Mouse (Mus musculus): Measurements from ENCODE around the gene Nrros. TPM values are rescaled to one million over a fixed set of nuclear protein-coding genes. Genes with fewer than 3 reads are reported as not detected.

The Nrros gene
- 1 to 10 TPM; 5.8 to 7.3 TPM for total RNA-seq (2021)
- long read RNA-seq, experiment 1, transcript Nrros-201 (3 exons, 2,548 nt), result major isoform, 12 of 12 reads
- long read RNA-seq, experiment 1, partial matches to known transcripts, result 0 of 12 reads
- long read RNA-seq, experiment 1, other reads (novel, unspliced or antisense), result 0 of 12 reads
- long read RNA-seq, experiment 2, transcript Nrros-201 (3 exons, 2,548 nt), result major isoform, 15 of 20 reads
- long read RNA-seq, experiment 2, partial matches to known transcripts, result 0 of 20 reads
- long read RNA-seq, experiment 2, other reads (novel, unspliced or antisense), result 0 of 20 reads

- DNase-seq, result peak; percentile 47 to 54
- intact Hi-C loops (cut with DNase I), result no loop called here
Observed at GRCm38 (mm10) chr16:32165281-32165821, at the start of gene Nrros. Gene Nrros (minus strand): TSS chr16:32165594.

- intact Hi-C loops (cut with DNase I), result no loop called here
- DNase-seq, result peak in 1 of 2 experiments; percentile 13
Observed at GRCm38 (mm10) chr16:32214804-32215576, 49.6 kb upstream of the Nrros start.

- intact Hi-C loops (cut with DNase I), result no loop called here
Observed at GRCm38 (mm10) chr16:32214156-32214555, 48.8 kb upstream of the Nrros start.

GRCm38 (mm10) chr16:32204902-32205301 is 39.5 kb upstream of the Nrros start:
- intact Hi-C loops (cut with DNase I), result loop anchor here (5.0 kb wide), 3 partner anchors 42 to 88 kb away; partner anchors contain the start of genes Fbxo45 and Wdr53
- DNase-seq, result peak in 1 of 2 experiments; percentile 54

More at GRCm38 (mm10) chr16:32214156-32214555, 48.8 kb upstream of the Nrros start:
- DNase-seq, result no peak

GRCm38 (mm10) chr16:32202681-32203080 is 37.3 kb upstream of the Nrros start:
- DNase-seq, result peak; percentile 74 to 79
- intact Hi-C loops (cut with DNase I), result loop anchor here (5.0 kb wide), 3 partner anchors 40 to 85 kb away; partner anchors contain the start of genes Fbxo45 and Wdr53

- DNase-seq, result no peak
- intact Hi-C loops (cut with DNase I), result loop anchor here (5.0 kb wide), 3 partner anchors 39 to 84 kb away; partner anchors contain the start of genes Fbxo45 and Wdr53
Observed at GRCm38 (mm10) chr16:32201004-32201325, 35.6 kb upstream of the Nrros start.

- peak; percentile 32 to 33 for DNase-seq
- intact Hi-C loops (cut with DNase I), result loop anchor here (5.0 kb wide), 3 partner anchors 38 to 83 kb away; partner anchors contain the start of genes Fbxo45 and Wdr53
Observed at GRCm38 (mm10) chr16:32200256-32201003, 35.0 kb upstream of the Nrros start.

GRCm38 (mm10) chr16:32190011-32190441 is 24.6 kb upstream of the Nrros start:
- intact Hi-C loops (cut with DNase I), result no loop called here
- DNase-seq, result peak; percentile 19 to 21

- peak; percentile 40 to 42 for DNase-seq
- intact Hi-C loops (cut with DNase I), result no loop called here
Observed at GRCm38 (mm10) chr16:32189109-32189508, 23.7 kb upstream of the Nrros start.

- no peak for DNase-seq
- intact Hi-C loops (cut with DNase I), result no loop called here
Observed at GRCm38 (mm10) chr16:32186056-32186455, 20.7 kb upstream of the Nrros start.

GRCm38 (mm10) chr16:32179333-32179901 is 14.0 kb upstream of the Nrros start, which contains the start of gene Bex6:
Gene Bex6 (plus strand): TSS chr16:32179823.
- no peak for DNase-seq
- intact Hi-C loops (cut with DNase I), result no loop called here

- DNase-seq, result peak; percentile 19 to 27
- intact Hi-C loops (cut with DNase I), result no loop called here
Observed at GRCm38 (mm10) chr16:32176896-32177686, 11.7 kb upstream of the Nrros start.

- no peak for DNase-seq
- intact Hi-C loops (cut with DNase I), result no loop called here
Observed at GRCm38 (mm10) chr16:32175029-32175428, 9.6 kb upstream of the Nrros start.

- intact Hi-C loops (cut with DNase I), result no loop called here
- DNase-seq, result no peak
Observed at GRCm38 (mm10) chr16:32174340-32175005, 9.1 kb upstream of the Nrros start.

- no peak for DNase-seq
- intact Hi-C loops (cut with DNase I), result no loop called here
Observed at GRCm38 (mm10) chr16:32173401-32173800, 8.0 kb upstream of the Nrros start.

- intact Hi-C loops (cut with DNase I), result no loop called here
- no peak for DNase-seq
Observed at GRCm38 (mm10) chr16:32171031-32171731, 5.8 kb upstream of the Nrros start.

GRCm38 (mm10) chr16:32167819-32168545 is 2.6 kb upstream of the Nrros start:
- intact Hi-C loops (cut with DNase I), result no loop called here
- no peak for DNase-seq
